Mouse (Mus musculus): Measurements from ENCODE around the gene Relt.

Relt gene

GRCm38 (mm10) chr7:100845026-100845400 is 18.2 kb downstream of the Relt start:
- no peak for DNase-seq (ENCODE audit: low spot score)

- DNase-seq (ENCODE audit: low spot score): no peak
Measured at GRCm38 (mm10) chr7:100844385-100845025, 18.7 kb downstream of the Relt start.

- DNase-seq (ENCODE audit: low spot score): no peak
Measured at GRCm38 (mm10) chr7:100843866-100844265, 19.4 kb downstream of the Relt start.

- DNase-seq (ENCODE audit: low spot score): no peak
Measured at GRCm38 (mm10) chr7:100842175-100842574, 21.1 kb downstream of the Relt start.

- DNase-seq (ENCODE audit: low spot score): no peak
Measured at GRCm38 (mm10) chr7:100841608-100842007, 21.6 kb downstream of the Relt start.

GRCm38 (mm10) chr7:100840906-100841305 is 22.3 kb downstream of the Relt start:
- no peak for DNase-seq (ENCODE audit: low spot score)

GRCm38 (mm10) chr7:100839632-100840402 is 23.4 kb downstream of the Relt start:
- DNase-seq (ENCODE audit: low spot score): no peak

GRCm38 (mm10) chr7:100837701-100838100 is 25.5 kb downstream of the Relt start:
- no peak for DNase-seq (ENCODE audit: low spot score)

- DNase-seq (ENCODE audit: low spot score): no peak
Measured at GRCm38 (mm10) chr7:100836657-100837056, 26.6 kb downstream of the Relt start.

GRCm38 (mm10) chr7:100835711-100836110 is 27.5 kb downstream of the Relt start:
- DNase-seq (ENCODE audit: low spot score): no peak

- DNase-seq (ENCODE audit: low spot score): no peak
Measured at GRCm38 (mm10) chr7:100835168-100835567, 28.1 kb downstream of the Relt start.

- DNase-seq (ENCODE audit: low spot score): no peak
Measured at GRCm38 (mm10) chr7:100833859-100834258, 29.4 kb downstream of the Relt start.

- DNase-seq (ENCODE audit: low spot score): no peak
Measured at GRCm38 (mm10) chr7:100828549-100828948, 34.7 kb downstream of the Relt start.

GRCm38 (mm10) chr7:100824661-100825060 is 38.6 kb downstream of the Relt start:
- no peak for DNase-seq (ENCODE audit: low spot score)

GRCm38 (mm10) chr7:100818401-100819064 is 44.7 kb downstream of the Relt start:
- no peak for DNase-seq (ENCODE audit: low spot score)

- no peak for DNase-seq (ENCODE audit: low spot score)
Measured at GRCm38 (mm10) chr7:100817442-100817760, 45.8 kb downstream of the Relt start.

GRCm38 (mm10) chr7:100816759-100817441 is 46.3 kb downstream of the Relt start:
- DNase-seq (ENCODE audit: low spot score): no peak

GRCm38 (mm10) chr7:100815900-100816570 is 47.2 kb downstream of the Relt start:
- DNase-seq (ENCODE audit: low spot score): no peak

GRCm38 (mm10) chr7:100812641-100813040 is 50.6 kb downstream of the Relt start:
- no peak for DNase-seq (ENCODE audit: low spot score)

GRCm38 (mm10) chr7:100811912-100812311 is 51.3 kb downstream of the Relt start:
- DNase-seq (ENCODE audit: low spot score): no peak

- DNase-seq (ENCODE audit: low spot score): no peak
Measured at GRCm38 (mm10) chr7:100805391-100805790, 57.9 kb downstream of the Relt start.

GRCm38 (mm10) chr7:100798810-100799209 is 64.4 kb downstream of the Relt start:
- DNase-seq (ENCODE audit: low spot score): no peak

Data from ovary, postnatal 14 days (tissue).